Mouse (Mus musculus): ENCODE measurements at regions not wholly inside any gene's neighbourhood (a gene's known extent, or its start where the extent isn't known, plus 50 kb on each side); places are given as distances from the start of the nearest gene placed in this dataset.

DNA sequence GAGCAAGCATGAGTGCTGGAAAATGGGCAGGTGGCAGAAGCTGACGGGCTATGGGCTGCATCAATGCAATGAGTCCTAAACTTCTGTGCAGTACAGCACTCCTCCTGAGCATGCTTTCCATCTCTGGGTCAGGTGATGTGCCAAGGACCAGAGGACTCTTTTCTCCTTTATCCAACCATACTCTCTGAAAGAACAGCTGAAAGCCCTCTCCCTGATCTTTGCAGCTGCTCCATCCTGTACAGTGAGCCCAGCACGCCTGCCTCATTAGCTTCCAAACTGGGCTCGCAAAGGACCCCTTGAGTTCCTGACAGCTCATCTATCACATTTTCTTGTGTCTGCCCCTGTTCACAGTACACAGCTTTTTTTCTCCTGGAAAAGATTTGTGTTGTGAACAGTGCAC lies 52.3 kb upstream of the Irs2 start:
- TF ChIP-seq CTCF (conservative IDR thresholded peaks at IDR 0.05; ENCODE audit: insufficient read depth, insufficient read length, low read depth, low read length): no peak
- TF ChIP-seq POLR2A (IDR thresholded peaks at IDR 0.05; ENCODE audit: low read depth, low read length): no peak
